Mouse (Mus musculus) erythroblast, embryonic 14.5 days (primary cell): ENCODE results near the gene Zfp40.

ENCODE experiments used
- GATA1 ChIP-seq: IDR thresholded peaks from 2 replicates; pipeline ENCODE4 v1.6.1; 2012; ENCODE audit warnings: low read length, inconsistent platforms, mixed read lengths
- TAL1 ChIP-seq: IDR thresholded peaks from 3 replicates; pipeline ENCODE4 v1.6.1; 2012; ENCODE audit warnings: low read length, inconsistent platforms, mixed read lengths

DNA sequence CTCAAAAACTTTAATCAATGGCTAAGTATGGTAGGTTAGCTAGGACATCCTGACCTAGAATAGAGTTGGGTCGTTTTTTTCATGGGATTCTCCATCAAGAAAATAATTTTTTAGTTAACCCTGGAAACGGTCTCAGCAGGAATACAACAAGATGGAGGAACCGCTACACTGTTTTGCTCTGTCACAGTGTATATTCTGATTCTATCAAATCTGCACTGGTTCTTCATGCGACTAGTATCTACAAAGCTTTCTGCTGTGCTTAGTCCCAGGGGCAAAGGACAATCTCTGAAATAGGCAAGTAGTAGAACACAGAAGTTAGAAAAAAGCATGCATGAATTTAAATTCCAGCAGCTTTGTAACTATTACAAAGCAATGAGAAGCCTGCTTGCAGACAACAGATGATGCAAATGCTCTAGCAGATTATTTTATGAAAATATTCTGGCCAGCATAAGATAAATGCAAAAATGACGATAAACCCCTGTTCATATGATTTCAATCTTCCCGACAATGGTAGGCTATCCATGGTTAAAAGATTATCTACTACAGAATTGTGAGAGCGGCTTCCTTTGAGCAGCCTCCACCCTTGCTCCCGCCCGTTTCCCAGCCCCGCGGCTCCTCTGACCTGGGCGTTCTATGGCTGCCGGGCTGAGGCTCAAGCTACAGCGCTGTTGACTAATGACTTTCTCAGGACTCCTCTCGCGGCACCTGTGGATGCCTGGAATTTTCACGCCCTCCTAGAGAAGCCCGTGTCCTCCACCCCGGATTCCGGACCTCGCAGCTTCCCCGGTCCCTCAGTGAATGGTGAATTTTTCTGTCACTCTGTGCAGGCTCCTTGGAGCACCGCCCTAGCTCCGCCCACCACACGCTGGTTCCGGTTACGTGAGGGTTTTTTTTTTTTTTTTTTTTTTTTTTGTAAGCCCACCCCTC is at the start of gene Zfp40:
- TF ChIP-seq GATA1 (no peak), TAL1 (no peak)
